Mouse (Mus musculus) left cerebral cortex, postnatal 4 days (tissue): ENCODE measurements around the gene Dclk2. TPM values are rescaled to one million over a fixed set of nuclear protein-coding genes. Genes with fewer than 3 reads are reported as not detected.

ENCODE experiments used
- DNase-seq: peaks from one replicate; pipeline ENCODE4 v3.0.0-alpha.2; 2022
- intact Hi-C: fragments of 180-260 bp; cut with DNase I; formaldehyde crosslinking; loops from one replicate; pipeline ENCODE4 v1.15.1; 2025
- total RNA-seq, 2 experiments: library from RNA; stranded (reverse); gene quantifications; 2 replicates each; pipeline ENCODE4 v1.2.3; 2021

Gene Dclk2
- total RNA-seq, 2 experiments from 2014 or later: 159 to 160 TPM

DNA sequence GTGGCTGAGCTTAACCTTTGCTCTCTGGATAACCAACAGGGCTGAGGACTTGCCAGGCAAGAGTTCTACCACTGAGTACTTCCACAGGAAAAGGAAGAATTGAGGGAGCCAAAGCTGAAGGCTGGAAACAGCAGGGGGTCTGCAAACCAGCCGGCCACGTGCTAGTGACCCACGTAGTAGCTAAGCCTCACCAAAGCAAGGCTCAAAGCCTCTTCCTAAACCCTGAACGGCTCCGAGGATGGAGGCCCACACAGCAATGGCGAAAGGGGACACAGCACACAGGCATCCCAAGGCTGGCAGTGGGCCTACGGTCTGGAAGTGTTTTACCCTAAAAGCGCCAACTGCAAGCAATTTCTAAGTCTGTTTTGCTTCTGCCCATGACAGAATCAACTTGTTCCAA, 23.1 kb downstream of the Dclk2 start:
- peak; percentile 17 for DNase-seq
- intact Hi-C loops: no loop called here

DNA sequence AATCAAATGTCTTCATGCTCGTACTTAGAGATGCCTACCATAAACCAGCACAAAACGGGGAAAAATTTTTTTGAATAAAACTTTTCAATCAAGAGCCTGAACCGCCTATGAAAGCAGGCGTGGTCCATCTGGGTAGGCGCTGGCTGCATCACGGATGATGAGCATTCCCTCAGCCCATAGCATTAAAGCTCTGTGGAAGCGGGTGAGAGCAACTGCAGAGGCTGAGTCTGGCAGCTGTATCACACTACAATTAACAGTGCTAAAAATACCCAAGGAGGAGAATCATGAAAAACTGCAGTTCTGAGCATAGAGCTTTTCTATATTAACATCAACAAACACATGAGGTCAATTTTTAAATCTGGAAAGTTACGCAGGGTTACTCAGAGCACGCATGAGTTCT, 23.6 kb downstream of the Dclk2 start:
- no peak for DNase-seq
- intact Hi-C loops: no loop called here

DNA sequence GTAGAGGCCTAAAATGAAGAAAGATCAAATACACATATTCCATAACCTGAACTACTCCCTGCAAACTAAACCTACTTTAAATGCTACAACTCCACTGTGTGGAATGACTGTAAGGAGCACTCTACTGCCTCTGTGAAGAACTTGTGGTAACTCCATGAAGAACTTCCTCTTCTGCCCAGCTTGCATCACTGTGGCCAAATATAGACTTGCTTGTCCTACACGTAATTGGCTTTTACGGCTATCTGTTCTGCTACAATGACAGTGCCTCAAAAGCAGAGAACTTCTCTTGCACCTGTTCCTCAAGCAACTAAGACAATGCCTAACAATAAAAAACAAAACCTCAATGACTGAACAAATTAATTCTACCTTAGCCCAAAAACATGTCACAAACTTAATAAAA, 26.2 kb downstream of the Dclk2 start:
- no peak for DNase-seq
- intact Hi-C loops: no loop called here

DNA sequence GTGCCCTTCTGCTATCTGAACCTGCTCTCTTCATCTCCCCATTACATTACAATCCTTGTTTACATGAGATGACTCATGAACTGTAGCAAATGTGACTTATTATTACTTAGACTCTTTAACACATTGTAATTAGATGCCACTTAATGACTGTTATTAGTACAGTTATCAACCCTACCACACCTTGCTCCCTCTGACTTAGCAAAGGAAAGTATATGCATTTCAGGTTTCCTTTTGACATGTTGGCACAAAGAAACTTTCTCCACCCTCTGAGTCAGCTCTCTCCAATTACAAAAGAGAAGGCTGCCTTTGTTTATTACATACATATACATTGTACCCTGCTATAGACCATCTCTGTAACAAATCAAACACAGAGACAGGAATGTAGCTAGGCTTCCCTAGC, 33.1 kb downstream of the Dclk2 start:
- no peak for DNase-seq
- intact Hi-C loops: no loop called here

DNA sequence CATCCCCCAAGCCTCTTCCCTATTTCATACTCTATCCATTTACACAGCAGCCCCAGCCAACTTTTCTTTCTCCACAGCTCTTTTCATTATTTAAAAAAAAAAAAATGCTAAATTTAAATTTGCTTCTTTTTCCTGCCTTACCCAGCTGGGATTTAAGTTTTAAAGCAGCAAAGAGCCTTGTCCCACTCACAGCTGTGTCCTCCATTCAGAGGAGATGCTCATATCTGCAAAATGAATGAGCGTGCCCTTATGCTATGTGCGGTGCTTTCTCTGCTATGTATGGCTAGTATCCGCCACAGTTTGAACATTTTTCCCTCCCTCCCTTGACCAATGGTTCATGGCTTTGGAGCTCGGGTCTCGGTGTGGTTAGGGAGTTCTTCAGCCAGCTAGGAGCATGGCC, 35.5 kb downstream of the Dclk2 start:
- intact Hi-C loops: no loop called here
- no peak for DNase-seq

DNA sequence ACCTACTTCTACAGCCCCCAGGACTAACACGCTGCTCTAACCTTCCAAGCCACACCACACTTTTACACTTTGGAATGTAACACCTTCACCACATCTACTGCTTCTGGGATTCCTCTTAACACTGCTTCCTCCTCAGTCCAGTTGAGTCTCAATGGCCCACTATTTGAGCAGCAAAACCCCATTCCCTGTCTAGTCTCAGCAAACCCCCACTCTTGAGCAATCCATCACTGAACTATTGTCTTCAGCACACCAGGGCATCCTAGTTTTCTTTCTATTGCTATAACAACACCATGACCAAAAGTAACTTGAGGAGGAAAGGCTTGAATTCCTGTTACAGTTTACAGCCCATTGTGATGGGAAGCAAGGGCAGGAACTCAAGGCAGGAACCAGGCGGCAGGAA, 36.2 kb downstream of the Dclk2 start:
- intact Hi-C loops: no loop called here
- no peak for DNase-seq

DNA sequence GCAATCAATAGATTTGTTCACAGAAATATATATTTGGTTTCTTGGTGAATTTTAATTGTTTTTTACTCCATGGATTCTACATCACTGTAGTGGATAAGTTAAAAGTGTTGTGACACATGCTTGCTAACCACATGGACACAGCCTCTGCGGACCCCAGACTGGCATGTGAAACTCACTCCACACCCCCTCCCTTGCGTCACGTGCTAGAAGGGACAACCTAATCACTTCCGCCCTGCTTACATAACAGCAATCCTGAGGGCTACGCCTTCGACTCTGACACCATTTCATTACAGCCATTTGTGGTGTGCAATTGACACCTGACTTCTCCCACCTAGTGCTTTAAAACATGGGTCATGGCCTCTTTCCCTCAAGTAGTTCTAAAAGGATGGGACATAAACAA, 36.7 kb downstream of the Dclk2 start:
- no peak for DNase-seq
- intact Hi-C loops: no loop called here

DNA sequence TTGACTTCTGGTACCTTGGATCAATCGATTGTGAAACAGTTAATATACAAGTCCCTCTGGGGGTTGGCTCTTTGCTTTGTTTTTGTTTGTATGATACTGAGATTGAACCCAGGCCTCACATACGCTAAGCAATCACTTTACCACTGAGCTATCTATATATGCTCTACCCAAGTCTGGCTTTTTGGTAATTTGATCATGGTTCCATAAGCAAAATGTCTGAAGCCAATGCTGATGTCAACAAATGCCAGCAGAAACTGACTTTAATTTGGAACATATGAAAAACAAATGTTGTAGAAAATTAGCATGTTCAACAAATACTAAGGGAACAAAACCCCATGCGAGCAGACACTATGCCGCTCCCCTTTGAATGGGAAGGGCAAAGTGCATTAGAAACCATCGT, 44.7 kb downstream of the Dclk2 start:
- DNase-seq: no peak

DNA sequence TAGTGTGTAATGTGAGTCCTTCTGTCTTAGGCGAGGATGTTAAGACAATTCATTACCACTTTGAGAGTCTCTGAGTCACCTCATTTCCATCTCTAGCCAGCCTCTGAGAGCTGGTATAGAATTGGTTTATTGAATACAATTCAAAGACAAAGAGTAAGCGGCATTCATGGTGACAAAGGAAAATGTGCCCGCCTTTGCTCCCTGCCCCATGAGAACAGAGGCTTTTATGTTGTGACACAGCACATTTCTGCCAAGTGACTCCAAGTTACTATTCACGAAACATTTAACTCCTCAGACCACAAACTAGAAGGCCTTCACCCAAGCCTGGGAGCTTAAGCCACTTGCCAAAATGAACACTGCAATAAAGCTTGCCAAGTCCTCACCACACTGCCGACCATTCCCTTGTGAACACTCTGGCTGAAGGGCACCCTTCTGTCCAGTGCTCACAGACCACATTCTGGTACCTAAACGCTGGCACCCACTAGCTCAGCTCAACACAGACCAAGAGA, 47.5 kb downstream of the Dclk2 start:
- intact Hi-C loops: no loop called here
- DNase-seq: peak; percentile 15

More for the DNA sequence above, 44.7 kb downstream of the Dclk2 start:
- intact Hi-C loops: no loop called here

DNA sequence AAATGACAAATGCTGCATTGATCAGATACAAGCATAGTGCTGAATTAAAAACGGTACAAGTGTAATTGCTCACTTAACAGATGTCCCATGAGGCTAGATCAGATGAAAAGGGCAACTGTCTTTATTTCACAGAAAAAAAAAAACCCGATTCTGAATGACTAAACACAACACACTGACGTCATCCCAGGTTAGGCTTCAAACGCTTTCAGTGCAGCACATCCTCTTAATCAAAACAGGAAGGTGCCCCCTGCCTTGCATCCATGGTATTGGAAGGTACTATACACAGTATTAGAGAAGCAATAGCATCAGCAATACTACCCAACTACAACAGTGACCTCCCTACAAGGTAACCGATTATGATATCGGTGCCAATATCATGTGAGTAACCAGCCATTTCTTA, 49.7 kb downstream of the Dclk2 start:
- intact Hi-C loops: no loop called here
- no peak for DNase-seq

DNA sequence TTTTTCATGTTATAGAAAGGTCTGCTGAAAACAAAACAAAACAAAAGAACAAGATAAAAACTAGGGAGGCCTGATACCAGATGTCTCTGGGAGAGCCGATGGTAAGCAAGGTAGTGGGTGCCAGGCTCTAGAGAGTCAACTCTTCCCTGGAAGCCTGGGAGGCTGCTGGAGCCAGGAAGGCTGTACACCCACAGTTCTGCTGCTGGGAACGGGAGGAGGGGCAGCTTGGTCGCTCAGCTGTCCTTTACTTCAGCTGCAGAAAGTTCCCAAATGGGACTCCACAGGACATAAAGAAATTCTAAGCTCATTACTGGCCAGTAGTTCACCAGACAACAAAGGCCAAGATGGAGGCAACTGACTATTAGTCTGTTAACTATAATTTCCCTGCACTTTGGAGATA, 50.2 kb downstream of the Dclk2 start:
- DNase-seq: no peak
- intact Hi-C loops: no loop called here

DNA sequence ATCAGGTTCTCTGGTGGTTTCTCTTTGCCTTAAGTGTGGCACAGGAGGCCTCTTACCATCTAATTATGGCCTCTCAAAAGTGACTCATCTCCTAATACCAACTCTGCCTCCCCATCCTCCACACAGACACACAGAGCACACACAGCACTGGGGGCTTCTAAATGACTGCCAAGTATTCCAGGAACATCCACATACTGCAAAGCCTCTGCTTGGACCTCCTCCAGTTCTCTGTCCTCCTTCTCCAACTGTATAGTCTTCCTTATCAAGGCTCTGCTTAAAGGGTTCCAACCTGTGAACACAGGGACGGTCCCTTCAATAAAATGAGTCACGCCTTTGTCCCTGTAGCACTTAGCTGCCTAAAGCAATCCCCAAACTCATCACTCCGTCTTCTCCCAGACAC, 51.9 kb downstream of the Dclk2 start:
- intact Hi-C loops: no loop called here
- no peak for DNase-seq

DNA sequence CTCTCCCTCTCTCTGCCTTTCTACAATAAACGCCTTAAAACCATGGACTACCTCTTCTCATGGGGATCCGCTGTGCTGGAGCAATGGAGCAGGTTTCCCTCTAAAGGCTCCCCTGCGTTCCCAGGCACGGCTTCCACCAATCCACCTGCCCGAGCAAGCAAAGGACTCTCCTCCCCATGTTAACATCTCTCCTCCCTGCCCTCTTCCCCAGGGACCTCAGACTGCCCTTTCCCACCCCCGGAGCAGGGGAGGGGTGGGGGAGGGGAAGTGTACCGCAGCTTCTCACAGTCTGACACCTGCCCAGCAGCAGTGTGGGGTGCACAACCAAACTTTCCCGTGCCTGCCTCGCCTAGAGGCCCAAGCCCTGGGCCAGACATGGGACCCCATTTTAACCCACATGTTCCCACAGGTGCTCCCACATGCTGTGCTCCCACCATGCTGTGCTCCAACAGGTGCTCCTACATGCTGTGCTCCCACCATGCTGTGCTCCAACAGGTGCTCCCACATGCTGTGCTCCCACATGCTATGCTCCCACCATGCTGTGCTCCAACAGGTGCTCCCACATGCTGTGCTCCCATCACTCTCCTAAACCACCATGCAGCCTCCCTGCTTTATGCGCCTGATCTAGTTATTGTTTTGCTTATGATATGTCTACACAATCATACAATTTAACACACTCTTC, 57.2 kb downstream of the Dclk2 start:
- no peak for DNase-seq
- intact Hi-C loops: no loop called here

DNA sequence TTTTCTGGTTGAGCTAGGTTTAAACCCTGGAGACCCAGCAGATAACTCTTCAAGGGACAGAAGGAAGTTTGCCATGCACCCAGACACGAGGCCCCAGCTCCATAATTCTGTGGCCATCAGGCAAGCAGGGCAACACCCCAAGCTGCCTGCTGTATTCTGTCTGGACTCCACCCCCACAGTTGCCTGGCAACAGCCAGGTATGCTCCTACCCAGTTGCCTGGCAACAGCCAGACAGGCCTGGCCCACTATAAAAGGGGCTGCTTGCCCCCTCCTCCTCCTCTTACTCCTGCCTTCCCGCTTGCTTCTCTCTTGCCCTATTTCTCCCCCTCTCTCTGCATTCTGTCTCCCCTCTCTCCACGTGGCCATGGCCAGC, 57.7 kb downstream of the Dclk2 start:
- peak; percentile 43 for DNase-seq
- intact Hi-C loops: no loop called here

DNA sequence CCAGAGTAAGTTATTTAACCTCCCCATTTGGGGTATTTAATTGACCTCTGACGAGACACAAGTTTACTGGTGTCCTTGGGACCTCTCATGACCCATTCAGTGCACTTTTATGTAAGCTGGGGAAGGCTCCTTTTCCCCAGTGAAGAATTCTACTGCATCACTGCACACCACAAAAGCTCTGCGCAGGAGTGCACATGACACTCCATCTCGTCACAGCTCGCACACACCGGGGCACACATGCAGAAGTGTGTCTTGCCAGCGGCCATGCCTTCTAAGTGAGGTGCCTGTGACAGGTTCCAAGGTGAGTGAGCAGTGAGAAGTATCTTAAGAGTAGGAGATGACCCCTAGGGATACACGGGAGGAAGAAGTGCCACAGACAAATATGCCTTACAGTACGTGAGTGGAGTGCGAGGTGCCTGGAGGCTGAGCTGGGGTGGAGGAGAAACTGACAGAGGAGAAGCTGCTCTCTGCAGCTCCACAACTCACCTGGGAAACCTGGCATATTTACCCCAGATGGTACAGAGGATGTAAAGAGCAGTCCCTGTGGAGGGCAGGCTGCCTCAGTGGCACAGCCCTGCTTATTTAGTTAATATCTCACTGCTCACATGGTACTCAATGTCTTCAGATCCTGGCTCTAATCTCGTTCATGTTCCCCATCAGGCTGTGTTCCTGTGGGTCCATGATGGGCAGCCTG, 58.3 kb downstream of the Dclk2 start:
- DNase-seq: no peak
- intact Hi-C loops: no loop called here

DNA sequence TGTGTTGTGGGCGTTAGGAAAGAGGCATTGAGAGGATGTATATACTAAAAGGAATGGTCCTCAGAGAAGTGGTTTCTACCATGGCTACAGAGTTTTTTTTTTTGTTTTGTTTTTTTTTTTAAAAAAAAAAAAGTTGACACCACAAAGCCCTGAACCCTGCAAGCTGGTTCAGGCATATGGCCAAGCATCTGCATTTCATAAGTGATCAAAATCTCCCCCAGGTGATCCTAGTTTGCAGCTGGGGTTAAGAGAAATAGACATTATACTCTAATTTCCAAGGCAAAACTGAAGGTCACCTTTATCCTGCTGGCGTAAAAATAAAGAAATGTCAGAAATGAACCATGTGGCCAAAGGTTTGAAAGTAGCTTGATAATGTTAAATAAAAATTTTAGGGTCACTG, 60.9 kb downstream of the Dclk2 start:
- intact Hi-C loops: no loop called here
- no peak for DNase-seq

DNA sequence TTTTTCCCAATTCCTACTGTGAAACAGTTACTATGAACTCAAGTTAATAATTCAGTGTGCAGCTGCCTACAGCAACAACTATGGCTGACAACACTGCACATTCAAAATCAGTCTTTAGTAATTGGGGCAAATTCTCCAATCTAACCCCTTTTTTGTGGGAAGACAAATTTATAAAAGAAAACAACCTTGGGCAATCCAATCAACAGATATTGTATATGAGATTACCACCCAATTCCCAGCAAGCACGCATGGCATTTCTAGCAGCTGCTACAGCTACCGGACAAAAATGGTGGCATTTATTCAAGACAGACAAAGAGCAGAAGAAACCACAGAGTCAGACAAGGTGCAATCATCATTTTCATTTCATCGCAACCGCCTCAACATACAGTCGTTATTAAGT, 62.0 kb downstream of the Dclk2 start:
- intact Hi-C loops: no loop called here
- DNase-seq: no peak

DNA sequence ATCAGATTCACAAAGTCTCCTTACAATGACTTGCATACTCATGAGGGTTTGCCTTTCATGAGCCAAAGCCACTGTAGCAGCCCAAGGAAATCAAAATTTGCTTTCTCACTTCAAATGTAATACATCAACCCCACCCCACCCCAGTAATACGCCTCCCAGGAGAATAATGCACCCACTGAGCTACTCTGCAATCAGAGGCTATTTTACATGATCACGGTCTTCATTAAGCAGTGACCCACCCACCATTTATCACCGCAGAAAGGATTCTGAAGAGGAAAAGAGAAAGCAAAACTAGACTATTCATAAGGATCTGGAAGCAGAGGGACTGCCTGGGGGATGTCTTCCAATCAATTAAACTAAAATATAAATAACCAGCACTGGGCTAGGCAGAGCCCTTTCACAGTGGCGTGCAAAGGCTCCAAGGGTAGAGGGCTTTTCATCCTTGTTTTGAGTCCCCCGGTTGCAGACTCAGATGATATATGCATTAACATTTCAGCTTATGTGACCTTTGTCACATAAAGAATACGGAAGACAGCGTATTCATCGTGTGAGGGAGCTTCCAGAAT, 62.7 kb downstream of the Dclk2 start:
- intact Hi-C loops: no loop called here
- DNase-seq: no peak

DNA sequence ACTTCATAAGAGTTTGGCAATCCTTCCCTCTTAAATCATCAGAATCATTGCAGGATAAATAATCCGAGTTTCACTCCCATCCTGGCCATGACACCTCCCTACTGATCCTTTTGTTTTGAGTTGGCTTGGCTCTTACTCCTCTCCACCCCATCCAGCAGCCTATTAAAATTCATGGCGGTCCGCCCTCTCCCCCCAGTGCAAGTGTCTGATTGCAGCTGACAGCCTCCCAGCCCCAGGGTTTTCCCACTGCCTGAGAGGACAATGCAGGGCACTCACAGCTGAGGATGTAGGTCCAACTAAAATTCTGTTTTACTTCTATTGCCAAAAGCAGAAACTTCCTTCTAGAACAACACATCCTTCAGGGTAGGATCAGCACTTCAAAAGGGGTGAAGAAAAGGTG, 67.8 kb downstream of the Dclk2 start:
- DNase-seq: peak; percentile 77
- intact Hi-C loops: no loop called here

DNA sequence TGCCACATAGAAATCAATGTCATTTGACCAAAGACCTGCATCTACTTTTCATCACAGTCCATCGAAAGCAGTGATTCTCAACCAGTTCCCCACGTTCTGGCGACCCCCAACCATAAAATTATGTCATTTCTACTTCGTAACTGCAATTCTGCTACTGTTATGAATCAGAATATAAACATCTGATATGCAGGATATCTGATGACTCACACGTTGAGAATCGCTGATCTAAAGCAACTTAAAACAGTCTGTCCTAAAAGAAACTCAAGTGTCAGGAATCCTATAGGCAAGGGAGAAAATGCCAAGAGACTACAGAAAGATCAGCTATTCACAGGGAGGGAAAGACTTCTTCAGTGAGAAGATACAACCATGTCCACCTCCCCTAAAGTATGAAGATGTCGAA, 69.5 kb downstream of the Dclk2 start:
- intact Hi-C loops: no loop called here
- DNase-seq: no peak

DNA sequence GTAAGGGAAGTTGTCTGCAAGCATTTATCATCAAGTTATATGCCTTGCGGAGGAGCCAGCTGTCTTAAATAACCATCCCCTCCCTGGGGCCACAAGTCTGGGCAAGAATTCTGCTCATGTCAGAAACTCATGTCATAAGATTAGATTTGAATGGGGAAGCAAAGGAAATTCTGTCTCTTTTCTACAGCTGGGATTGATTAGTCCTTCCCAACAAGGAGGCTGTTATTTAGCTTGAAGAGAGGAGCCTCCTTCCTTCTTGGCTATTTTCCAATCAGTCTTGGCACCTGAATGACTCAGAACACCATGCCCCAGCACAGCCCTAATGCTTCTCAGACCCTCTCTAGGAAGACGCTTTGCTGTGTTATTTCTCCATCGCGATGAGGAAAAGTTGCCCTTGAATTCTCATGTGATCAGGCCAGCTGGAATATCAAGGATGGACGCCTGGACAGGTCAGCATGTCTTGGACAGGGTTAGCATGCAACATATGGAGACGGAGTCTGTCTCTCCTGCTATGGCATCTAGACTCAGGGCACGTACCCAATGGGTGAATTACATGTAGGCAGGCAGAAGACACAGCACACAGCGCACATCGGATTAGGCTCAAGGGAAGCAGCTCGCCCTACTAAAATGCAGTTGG, 70.1 kb downstream of the Dclk2 start:
- intact Hi-C loops: no loop called here
- DNase-seq: peak; percentile 52

DNA sequence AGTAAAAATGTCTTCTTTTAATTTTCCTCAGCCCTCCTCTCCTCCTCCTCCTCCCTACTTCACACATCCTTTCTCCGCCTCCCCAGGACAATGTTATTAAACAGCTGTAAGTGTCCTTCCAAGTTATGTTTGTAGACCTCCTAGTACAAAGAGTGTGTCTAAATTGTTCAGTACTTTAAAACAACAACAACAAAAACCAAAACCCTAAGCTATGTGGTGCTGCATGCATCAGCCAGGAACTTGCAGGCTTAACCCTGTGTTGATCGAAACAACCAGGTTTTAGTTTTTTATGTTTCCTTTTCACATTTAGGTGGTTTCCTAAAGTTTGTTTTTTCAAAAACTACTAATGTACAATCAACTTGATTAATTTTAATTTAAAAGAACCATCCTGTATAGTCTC, 71.3 kb downstream of the Dclk2 start:
- no peak for DNase-seq

More for the DNA sequence above, 71.3 kb downstream of the Dclk2 start:
- intact Hi-C loops: loop anchor here (5.0 kb wide), 1 partner anchor 68 kb away; no protein-coding TSS in a partner anchor
